ENCODE assay signal across 8 mouse cellular contexts in genomic region chr4:129189542-129190519, GRCm38 (mm10). TPM values are rescaled to one million over a fixed set of nuclear protein-coding genes. Genes with fewer than 3 reads are reported as not detected.
DNase-seq lines count a peak whose midpoint lies in the region; ATAC-seq lines count a peak whose summit lies in the region.

Gene S100pbp (minus strand): TSS chr4:129189727.
Gene Yars (plus strand): TSS chr4:129189760.

- H3K9me3 ChIP-seq in hindbrain, embryonic 15.5 days = no peaks in the 10 kb centered on the region

- ATAC-seq in hindbrain, embryonic 15.5 days (ENCODE audit: low FRiP score, low read depth) = peak; percentile 91

- H3K4me2 ChIP-seq in hindbrain, embryonic 15.5 days = peak within 1 kb of the TSS; percentile 77

- H3K4me1 ChIP-seq in hindbrain, embryonic 15.5 days (replicated peaks) = peaks cover 31% of the 10 kb centered on the region

- no peaks in the 10 kb centered on the region for H3K27me3 ChIP-seq in hindbrain, embryonic 15.5 days

- H3K27ac ChIP-seq in hindbrain, embryonic 15.5 days (replicated peaks) = peak within 1 kb of the TSS; percentile 90

- WGBS in hindbrain, embryonic 15.5 days = under 1% methylated on average over 58 of the region's 58 CpGs

- peak within 1 kb of the TSS; percentile 76 for H3K9ac ChIP-seq in hindbrain, embryonic 15.5 days

- H3K4me3 ChIP-seq in hindbrain, embryonic 15.5 days = peak within 1 kb of the TSS; percentile 74

- no peaks in the 10 kb centered on the region; the same call in 1 of the 2 replicates for H3K36me3 ChIP-seq in hindbrain, embryonic 15.5 days

- peak; percentile 98 for DNase-seq in T-cell, adult 2 months (ENCODE audit: low spot score)
- peak; percentile 94 to 96 for DNase-seq in cerebellum, postnatal 36 days
- peak; percentile 93 to 95 for DNase-seq in frontal cortex, postnatal 36 days (ENCODE audit: low spot score in 2 of 2)
- DNase-seq in left cerebral cortex, adult 11 months (ENCODE audit: low spot score) = peak; percentile 94
- peak; percentile 98 for DNase-seq in lung, postnatal 4 days
- DNase-seq in retina, postnatal 7 days (ENCODE audit: low read depth, low spot score) = peak; percentile 98
- DNase-seq in urinary bladder, adult 2 months (ENCODE audit: low spot score) = peak; percentile 89

RNA-seq across cellular contexts. Expression of gene S100pbp, which starts in this region (rescaled TPM):
- polyA plus RNA-seq in hindbrain, embryonic 15.5 days (2015; fragmentation: Nextera tagmentation; extraction: Ambion mirVana) = 19.6 and 20.5 TPM in 2 replicates
- polyA plus RNA-seq in urinary bladder, adult 2 months (2012; rRNA removed) = 19.8 and 21.7 TPM in 2 replicates

RNA-seq across cellular contexts. Expression of gene Yars, which starts in this region (rescaled TPM):
- polyA plus RNA-seq in hindbrain, embryonic 15.5 days (2015; fragmentation: Nextera tagmentation; extraction: Ambion mirVana) = 102 and 111 TPM in 2 replicates
- polyA plus RNA-seq in urinary bladder, adult 2 months (2012; rRNA removed) = 36.8 and 38.3 TPM in 2 replicates

Comparison
In these comparisons a context has a peak if more than half of its experiments do, and no peak if none do; other contexts are left out.
1. Peak in every context shown above with its lines: DNase-seq, ATAC-seq, H3K4me3 ChIP-seq and H3K27ac ChIP-seq.